Mouse (Mus musculus) lung, postnatal 10 days (tissue): ENCODE data around the gene Cox19.
"Not testable (repeated sequence)": the region's sequence is repeated elsewhere in the genome, so short reads cannot be mapped to it uniquely, and the experiment has no call there.

Experiments used
- DNase-seq: peaks from one replicate; pipeline ENCODE4 v3.0.0; 2021

The Cox19 gene

GRCm38 (mm10) chr5:139351134-139351533 lies at the start of gene Cox19:
Cox19 (minus strand) TSS chr5:139351418.
- no peak for DNase-seq

GRCm38 (mm10) chr5:139399991-139400390 lies 48.8 kb upstream of the Cox19 start:
- DNase-seq, result no peak

DNA sequence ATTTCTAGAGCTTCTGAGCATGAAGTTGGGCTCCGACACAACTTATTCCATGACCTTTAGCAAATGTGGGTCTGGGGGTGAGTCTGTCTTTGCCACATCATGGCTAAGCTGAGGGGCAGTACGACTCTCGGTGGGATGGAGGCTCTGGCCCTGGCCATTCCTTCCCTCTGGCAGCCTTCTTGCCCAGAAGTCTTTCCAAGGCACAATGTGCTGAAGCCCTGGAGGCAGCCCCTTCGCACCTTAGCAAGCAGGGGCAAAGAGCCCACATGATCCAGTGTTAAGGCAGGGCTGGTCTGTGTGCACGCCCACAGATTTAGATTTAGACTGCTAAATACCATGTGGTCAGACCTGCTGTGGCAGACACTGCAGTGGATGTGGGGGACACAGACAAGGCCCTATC lies 47.6 kb upstream of the Cox19 start:
- DNase-seq, result no peak

DNA sequence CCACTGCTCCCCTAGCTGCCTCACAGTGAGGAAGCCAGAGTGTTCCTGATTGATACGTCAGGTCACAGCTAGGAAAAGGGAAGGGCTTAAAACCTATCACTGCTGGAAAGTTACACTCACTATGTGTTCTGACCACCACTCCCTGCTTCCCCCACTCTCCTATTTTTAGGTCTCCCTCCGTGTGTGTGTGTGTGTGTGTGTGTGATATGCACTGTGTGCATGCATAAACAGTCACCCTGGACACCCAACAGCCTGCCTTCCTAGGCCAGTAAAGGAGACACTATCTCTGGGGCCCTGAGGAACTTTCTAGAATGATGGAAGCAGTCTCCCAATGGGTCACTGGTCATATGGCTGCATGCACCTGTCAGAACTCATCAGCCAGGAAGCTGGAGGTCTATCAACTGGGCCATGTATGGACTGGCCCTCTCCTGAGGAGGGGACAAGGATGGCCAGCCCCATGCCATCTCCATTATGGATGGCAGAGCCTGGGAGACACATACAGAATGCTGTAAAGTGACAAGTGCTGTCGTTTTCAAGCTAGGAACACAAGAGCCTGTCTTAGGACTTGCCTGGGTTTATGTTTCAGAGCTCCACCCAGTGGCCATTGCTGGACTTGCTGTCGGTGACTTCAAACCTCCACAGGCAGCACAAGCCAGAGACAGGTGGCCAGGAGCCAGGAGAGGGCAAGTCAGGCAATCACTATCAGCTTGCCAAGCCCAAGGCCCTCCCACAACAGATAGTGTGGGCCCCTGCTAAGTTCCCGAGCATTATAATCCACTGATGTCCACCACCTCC lies 46.9 kb upstream of the Cox19 start:
- peak; percentile 97 for DNase-seq

GRCm38 (mm10) chr5:139397359-139397916 lies 46.2 kb upstream of the Cox19 start:
- DNase-seq, result no peak

DNA sequence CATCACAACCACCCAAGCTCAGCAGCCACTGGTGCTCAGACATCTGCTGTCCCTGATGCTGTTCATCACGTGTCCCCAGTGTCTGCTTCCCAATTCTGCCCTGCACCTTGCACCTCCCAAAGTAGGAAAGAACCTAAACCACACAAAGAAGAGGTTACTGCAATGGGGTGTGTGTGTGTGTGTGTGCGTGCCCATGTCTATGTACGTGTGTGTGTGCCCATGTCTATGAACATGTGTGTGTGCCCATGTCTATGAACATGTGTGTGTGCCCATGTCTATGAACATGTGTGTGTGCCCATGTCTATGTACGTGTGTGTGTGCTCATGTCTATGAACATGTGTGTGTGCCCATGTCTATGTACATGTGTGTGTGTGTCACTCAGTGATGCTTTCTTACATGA lies 44.3 kb upstream of the Cox19 start:
- no peak for DNase-seq

DNA sequence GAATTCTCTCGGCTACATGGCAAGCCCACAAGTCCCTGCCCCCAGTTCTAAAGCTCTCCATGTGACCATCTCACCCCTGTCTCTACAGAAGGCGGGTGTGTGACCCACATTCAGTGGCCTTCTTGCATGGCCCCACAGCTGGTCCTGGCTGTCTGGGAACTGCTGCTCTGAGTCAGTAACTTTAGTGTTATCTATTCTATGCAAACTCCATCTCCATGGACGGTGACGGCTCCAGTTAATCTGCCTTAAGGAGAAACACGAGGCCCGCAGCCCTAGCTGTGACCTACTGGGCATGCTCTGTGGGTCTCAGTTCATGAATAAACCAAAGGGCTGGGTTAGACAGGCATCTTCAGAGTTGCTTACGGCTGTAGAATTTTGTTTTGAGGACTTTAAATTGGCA lies 43.2 kb upstream of the Cox19 start:
- no peak for DNase-seq

DNA sequence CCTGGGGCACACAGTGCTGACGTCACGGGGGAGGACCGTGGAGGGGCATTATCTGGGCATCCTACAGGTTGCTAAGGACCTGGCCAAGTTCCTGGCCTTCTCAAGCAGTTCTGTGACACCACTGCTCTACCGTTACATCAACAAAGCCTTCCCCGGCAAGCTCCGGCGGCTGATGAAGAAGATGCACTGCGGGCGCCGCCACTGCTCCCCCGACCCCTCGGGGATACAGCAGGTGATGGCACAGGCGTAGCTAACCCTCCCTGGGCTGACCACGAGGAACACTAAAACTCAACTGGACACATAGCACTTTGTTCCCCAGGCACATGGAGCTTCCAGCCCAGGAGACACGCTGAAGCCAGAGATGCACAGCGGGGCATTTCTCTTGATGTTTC lies 42.0 kb upstream of the Cox19 start:
- DNase-seq, result no peak

DNA sequence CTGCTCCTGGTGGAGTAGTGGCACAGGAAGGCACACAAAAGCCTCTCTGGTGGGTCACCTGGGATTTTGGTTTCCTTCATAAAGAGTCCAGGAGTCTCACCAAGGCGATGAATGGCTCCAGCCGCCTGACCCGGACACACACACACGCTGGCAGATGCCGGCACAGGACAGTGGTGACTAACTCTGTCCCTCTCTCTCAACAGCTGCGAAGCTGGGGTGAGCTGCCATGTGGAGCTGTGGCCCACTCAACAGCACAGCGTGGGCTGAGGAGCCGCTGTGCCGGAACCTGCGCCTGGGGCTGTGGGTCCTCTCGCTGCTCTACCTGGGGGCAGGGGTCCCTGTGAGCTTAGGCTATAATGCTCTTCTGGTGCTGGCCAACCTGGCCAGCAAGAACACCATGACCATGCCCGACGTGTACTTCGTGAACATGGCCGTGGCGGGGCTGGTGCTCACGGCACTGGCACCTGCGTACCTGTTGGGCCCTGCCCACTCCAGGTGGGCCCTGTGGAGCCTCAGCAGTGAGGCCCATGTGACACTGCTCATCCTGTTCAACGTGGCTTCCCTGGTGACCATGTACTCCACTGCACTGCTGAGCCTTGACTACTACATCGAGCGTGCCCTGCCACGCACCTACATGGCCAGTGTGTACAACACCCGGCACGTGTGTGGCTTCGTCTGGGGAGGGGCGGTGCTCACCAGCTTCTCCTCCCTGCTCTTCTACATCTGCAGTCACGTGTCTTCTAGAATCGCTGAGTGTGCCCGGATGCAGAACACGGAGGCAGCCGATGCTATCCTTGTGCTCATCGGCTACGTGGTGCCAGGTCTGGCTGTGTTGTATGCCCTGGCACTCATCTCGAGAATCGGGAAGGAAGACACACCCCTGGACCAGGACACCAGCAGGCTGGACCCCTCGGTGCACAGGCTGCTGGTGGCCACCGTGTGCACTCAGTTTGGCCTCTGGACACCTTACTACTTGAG lies 41.3 kb upstream of the Cox19 start:
- DNase-seq, result no peak

DNA sequence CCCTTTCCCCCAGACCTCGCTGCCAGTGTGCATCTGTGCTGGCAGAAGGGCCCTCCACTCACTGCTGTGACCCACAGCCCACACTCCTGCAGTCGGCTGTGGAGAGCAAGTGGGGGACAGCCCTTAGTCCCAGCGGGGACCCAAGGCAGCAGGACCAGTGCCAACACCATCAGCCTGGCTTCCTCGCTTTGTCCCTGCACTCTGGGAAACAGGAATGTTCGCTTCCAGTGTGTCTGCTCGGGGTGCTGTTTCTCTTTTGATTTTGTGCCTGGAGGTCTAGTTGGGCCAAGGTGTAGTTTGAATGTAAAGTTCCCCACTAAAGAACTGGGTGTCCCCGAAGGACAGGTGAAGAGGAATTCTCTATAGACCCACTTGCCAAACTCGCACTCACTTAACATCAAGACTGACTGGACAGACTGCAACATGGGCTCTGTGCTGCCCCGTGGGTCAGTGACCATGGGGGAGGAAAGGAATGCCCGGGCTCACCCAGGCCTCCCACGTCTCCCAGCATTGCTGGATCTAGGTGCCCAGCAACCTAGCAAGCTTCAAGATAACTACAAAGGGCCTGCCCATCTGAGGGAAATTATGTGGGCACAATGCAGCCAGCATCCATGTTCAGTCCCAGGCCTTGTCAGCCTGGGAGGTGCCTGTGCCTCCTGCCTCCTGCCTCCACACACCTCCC lies 40.2 kb upstream of the Cox19 start:
- no peak for DNase-seq

DNA sequence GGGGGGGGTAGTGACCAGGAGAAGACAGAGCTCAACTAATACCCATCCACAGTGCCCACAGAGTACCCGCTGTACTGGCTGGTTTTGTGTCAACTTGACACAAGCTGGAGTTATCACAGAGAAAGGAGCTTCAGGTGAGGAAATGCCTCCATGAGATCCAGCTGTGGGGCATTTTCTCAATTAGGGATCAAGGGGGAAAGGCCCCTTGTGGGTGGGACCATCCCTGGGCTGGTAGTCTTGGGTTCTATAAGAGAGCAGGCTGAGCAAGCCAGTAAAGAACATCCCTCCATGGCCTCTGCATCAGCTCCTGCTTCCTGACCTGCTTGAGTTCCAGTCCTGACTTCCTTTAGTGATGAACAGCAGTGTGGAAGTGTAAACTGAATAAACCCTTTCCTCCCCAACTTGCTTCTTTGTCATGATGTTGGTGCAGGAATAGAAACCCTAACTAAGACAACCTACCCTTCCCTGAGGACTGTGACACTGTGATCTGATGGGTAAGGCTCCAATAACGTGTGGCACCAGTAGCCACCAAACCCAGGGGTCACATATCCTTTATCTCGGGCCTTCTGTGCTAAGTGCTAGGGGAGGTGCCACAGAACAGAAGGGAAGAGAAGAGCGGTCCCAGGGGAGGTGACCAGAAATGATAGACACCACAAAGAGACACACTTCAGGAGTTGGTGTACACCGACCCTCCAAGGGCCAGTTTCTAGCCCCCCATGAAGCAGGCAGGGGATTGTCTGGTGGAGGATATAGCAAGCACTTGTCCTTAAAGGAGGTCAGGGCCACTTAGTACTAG lies 39.3 kb upstream of the Cox19 start:
- not testable (repeated sequence) for DNase-seq

DNA sequence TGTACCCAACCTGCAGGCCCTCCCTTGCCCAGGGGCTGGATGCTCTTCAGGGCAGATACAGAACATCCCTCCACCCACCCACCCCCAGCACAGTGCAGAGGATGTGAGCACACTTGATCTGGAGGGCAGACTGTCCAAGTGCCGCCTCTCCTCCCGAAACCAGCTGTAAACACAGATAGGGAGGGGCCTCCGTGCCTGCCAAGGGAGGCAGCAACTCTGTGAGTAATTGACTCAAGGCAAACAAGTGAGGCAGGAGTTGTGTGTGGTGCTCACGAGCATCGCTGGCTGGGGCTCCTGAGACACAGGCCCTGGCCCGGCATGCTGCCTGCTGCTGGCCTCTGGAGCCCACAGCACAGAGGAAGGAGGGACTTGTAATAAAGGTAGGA lies 38.5 kb upstream of the Cox19 start:
- DNase-seq, result peak; percentile 93

- DNase-seq, result no peak
Measured at GRCm38 (mm10) chr5:139388694-139389675, 37.8 kb upstream of the Cox19 start.

DNA sequence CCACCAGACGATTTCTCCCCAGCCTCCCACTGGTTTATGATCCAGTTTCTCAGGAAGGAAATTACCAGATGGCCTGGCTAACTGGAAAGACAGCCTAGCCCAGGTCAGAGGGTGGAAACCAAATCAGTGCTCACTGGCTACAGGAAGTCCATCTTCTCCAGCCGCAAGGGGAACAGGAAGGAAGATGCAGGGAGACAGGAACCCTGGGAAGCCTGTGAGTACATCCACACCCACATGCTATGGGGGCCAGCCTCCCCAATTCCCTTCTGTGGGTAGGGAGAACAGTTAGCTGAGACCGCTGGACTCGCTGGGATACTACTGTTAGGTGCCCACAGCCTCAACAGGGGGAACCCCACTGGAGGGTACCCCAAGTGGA lies 37.0 kb upstream of the Cox19 start:
- peak; percentile 59 for DNase-seq

DNA sequence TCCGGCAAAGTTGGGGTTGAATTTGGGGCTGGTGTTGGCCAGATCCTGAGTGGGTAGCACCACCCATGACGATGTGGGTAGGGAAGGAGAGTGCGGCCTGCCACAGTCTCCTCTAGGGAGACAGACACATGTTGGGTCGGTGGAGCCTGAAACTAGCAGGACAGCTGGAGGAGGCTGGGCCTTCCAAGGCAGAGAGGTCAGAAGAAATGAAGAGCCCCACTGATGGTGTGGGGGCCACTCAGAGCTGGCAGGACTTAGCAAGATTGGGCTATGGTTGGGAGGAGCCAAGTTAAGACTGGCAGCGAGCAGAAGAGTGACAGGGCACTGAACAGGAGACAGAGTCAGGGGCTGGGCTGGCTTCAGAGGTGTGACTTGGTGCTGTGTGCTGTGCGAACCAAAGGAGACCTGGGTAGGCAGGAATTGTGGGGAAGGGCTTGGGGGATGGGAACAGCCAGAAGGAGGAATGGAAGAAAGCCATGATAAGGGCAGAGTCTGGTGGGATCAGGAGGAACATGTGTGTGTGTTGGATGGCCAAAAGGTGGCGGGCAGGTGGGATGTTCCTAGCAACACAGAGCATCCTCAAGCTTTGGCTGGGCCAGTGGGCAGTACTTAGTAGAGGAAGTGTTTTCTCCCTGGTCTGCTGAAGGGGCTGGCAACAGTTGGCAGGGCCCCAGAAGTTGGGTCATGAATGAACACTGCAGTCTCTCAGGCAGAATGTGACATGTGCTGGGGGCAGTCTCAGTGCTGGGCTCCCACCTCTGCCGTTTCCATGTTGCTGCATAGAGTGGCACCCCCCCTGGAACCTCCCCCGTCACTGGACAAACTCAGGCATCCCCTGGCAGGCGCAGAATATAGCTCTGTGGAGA lies 36.3 kb upstream of the Cox19 start:
- DNase-seq, result peak; percentile 76

DNA sequence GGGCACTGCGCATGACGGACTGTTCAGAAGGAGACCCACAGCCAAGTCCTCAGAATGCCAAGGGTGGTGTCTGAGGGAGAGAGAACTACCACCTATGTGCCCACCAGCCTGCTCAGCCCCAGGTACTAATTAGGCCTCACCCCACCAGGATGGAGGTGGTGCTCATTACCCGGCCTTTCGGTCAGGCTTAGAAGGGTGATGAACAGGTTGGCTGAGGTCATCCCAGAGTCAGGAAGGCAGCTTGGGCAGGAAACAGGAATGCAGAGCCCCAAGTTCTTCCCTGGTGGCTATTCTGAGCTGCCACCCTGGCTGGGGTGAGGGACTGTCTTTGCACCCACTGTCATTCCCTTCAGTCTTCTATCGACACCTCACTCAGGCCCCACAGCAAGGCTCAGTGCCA lies 34.8 kb upstream of the Cox19 start:
- DNase-seq, result no peak

GRCm38 (mm10) chr5:139384531-139384930 lies 33.3 kb upstream of the Cox19 start:
- peak; percentile 72 for DNase-seq

- no peak for DNase-seq
Measured at GRCm38 (mm10) chr5:139383234-139383633, 32.0 kb upstream of the Cox19 start.

DNA sequence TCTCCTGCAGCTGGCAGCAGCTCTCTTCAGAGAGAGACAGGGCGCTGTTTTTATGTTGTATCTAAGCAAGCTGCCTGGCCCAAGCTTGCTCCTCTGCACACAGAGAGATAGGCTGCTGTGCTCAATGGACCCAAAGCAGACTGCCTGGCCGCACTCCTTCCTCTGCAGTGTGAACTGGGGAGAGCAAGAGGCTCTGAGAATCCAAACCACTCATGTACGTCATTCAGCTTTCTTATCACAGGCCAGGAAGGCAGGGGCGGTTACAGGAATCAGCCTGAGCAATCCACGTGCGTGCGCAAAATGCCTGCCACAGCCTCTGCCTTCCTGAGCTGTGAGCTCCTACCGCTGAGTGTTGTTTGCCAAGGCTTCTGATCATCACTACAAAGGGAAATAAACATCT lies 31.5 kb upstream of the Cox19 start:
- DNase-seq, result peak; percentile 84
